Mouse (Mus musculus) lung, embryonic 16.5 days (tissue): ENCODE measurements around the gene 4930558K02Rik. TPM values are rescaled to one million over a fixed set of nuclear protein-coding genes. Genes with fewer than 3 reads are reported as not detected.

Experiments used
- ATAC-seq: fragments of 200-750 bp; cut with Nextera tagmentation; 2 replicates; pipeline ENCODE4 v1.8.0; 2017; ENCODE audit warnings: low read depth, mild to moderate bottlenecking, moderate library complexity
- H3K27ac ChIP-seq: fragments of 300-500 bp; sonication (generic); 2 replicates; pipeline ENCODE4 v1.5.1; 2014; ENCODE audit warnings: mild to moderate bottlenecking, control low read depth, low read length
- H3K27me3 ChIP-seq: fragments of 300-500 bp; sonication (generic); 2 replicates; pipeline ENCODE4 v1.6.1; 2014; ENCODE audit warnings: low read depth, low read length, mixed read lengths; ENCODE audit not compliant: control insufficient read depth, insufficient read depth
- H3K36me3 ChIP-seq: fragments of 300-500 bp; sonication (generic); 2 replicates; pipeline ENCODE4 v1.6.1; 2014; ENCODE audit warnings: low read length; ENCODE audit not compliant: control insufficient read depth, insufficient read depth
- H3K4me1 ChIP-seq: fragments of 300-500 bp; sonication (generic); replicated peaks from 2 replicates; pipeline ENCODE4 v1.6.1; 2014; ENCODE audit warnings: low read length, mixed read lengths; ENCODE audit not compliant: control insufficient read depth, insufficient read depth
- H3K4me2 ChIP-seq: fragments of 300-500 bp; sonication (generic); 2 replicates; pipeline ENCODE4 v1.6.1; 2014; ENCODE audit warnings: low read depth, low read length, control low read depth
- H3K4me3 ChIP-seq: fragments of 300-500 bp; sonication (generic); 2 replicates; pipeline ENCODE4 v1.5.1; 2014; ENCODE audit warnings: mild to moderate bottlenecking, low read length, control low read depth
- H3K9ac ChIP-seq: fragments of 300-500 bp; sonication (generic); 2 replicates; pipeline ENCODE4 v1.6.1; 2014; ENCODE audit warnings: low read length, control low read depth
- H3K9me3 ChIP-seq: fragments of 300-500 bp; sonication (generic); 2 replicates; pipeline ENCODE4 v1.6.1; 2016; ENCODE audit warnings: low read length; ENCODE audit not compliant: control insufficient read depth
- WGBS: fragments of 180-500 bp; shearing (Covaris S2); extraction: QIAGEN DNeasy Blood & Tissue Kit; methylation state at CpG from one replicate; pipeline ENCODE4 v1.1.7; 2014; 5-methylcytosine and 5-hydroxymethylcytosine counted together
- polyA plus RNA-seq: library from polyadenylated mRNA; unstranded; fragments of >200 nt; fragmentation: Nextera tagmentation; extraction: Ambion mirVana; gene quantifications from 2 replicates; pipeline ENCODE4 v1.2.1, GENCODE M21; 2015

The 4930558K02Rik gene
- polyA plus RNA-seq, 1 experiment from 2014 or later: not detected

DNA sequence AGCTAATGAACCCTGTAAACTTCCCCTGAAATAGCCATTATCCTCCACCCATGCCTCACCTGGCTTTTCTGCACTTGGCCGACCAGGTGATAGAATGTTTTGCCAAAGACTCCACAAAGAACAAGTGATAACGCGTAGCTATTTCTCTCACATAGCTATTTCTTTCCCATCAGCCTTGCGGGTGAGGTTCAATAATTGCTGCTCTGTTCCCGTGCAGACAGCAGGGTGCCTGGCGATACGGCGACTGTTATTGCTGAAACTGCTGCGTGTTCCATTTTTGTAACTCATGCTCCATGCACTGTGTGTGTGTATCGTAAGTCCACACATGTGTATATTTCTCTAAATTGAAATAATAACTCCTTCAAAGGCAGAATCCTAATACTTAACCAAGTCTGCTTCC lies 47.6 kb downstream of the 4930558K02Rik start:
- no peaks in the 10 kb centered on the region for H3K9me3 ChIP-seq
- ATAC-seq: no peak
- 89% methylated on average over 10 of the region's 10 CpGs for WGBS
- H3K27me3 ChIP-seq: no peaks in the 10 kb centered on the region
- no peak overlapping the region for H3K27ac ChIP-seq
- no peak overlapping the region for H3K4me3 ChIP-seq
- H3K9ac ChIP-seq: no peak overlapping the region
- H3K4me2 ChIP-seq: no peak overlapping the region
- H3K4me1 ChIP-seq: no peaks in the 10 kb centered on the region
- H3K36me3 ChIP-seq: no peaks in the 10 kb centered on the region

DNA sequence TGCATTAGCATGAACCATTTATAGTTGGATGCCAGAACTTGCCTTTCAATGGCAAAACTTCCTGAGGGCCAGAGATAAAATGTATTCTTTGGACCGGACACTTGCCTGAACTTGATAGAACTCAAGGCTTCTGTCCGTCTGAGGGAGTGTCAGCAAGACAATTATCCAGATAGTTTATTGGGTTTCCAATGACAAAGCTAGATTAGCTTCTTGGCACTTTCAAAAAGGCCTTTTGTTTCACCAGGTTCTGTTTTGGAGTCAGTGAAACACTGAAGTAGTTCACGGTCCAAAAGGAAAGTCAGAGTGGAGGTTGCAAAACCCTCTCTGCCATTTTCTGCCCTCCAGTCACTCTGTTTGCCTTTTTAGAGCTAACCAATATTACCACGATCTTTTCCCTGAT lies 48.1 kb downstream of the 4930558K02Rik start:
- no peak for ATAC-seq

DNA sequence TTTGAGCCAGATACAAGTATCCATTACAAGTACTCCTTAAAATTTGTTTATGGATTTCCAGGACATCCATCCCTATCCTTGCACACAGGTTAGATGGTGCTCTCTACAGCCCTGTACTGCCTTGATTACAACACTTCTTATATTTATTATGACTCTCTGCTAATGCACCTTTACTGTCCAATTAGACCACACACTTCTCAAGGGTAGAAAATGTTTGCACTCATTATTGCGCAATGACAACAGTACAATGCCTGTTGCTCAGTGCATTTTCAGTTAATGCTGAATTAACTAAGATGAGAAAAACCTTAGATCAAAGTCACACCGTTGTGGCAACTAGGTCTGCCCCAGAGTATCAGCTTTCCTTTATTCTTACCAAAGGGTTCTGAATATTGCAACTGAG lies 51.5 kb downstream of the 4930558K02Rik start:
- no peak for ATAC-seq
- H3K36me3 ChIP-seq: no peaks in the 10 kb centered on the region
- no peak overlapping the region for H3K9ac ChIP-seq
- no peak overlapping the region for H3K27ac ChIP-seq
- no peak overlapping the region for H3K4me2 ChIP-seq
- no peaks in the 10 kb centered on the region for H3K9me3 ChIP-seq
- no peaks in the 10 kb centered on the region for H3K27me3 ChIP-seq
- H3K4me1 ChIP-seq: no peaks in the 10 kb centered on the region
- WGBS: 82% methylated on average over 2 of the region's 2 CpGs
- H3K4me3 ChIP-seq: no peak overlapping the region

More for the DNA sequence above, 48.1 kb downstream of the 4930558K02Rik start:
- Histone ChIP-seq H3K27ac (no peak overlapping the region), H3K36me3 (no peaks in the 10 kb centered on the region), H3K9me3 (no peaks in the 10 kb centered on the region), H3K9ac (no peak overlapping the region), H3K27me3 (no peaks in the 10 kb centered on the region), H3K4me1 (no peaks in the 10 kb centered on the region), H3K4me3 (no peak overlapping the region), H3K4me2 (no peak overlapping the region)
- WGBS: 68% methylated on average over 4 of the region's 4 CpGs

DNA sequence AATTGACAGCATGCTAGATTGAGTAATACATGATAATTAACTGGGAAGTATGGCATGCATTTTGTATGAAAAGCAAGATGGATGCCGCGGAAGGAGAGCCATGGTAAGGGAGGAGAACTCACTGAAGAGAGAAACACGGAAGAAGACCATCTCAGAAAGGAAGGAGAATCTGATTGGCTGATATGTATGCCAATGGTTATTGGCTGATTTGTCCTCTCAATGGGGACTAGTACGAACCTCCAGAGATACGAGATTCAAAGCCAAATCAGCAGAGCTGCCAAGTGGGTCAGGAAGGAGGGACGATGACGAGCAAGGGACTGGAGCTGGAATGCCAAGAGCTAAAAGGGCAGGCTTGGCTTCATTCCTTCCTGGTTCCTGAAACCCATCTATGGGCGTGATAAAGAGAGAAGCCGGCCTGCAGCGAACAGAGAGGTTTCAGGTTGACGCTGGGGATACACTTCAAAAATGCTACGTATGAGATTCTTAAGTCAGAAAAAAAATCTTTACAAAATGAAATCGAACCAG lies 54.1 kb downstream of the 4930558K02Rik start:
- Histone ChIP-seq H3K4me3 (no peak overlapping the region), H3K27ac (no peak overlapping the region), H3K9me3 (no peaks in the 10 kb centered on the region), H3K9ac (no peak overlapping the region), H3K4me1 (no peaks in the 10 kb centered on the region), H3K4me2 (no peak overlapping the region), H3K36me3 (no peaks in the 10 kb centered on the region), H3K27me3 (no peaks in the 10 kb centered on the region)
- 59% methylated on average over 13 of the region's 13 CpGs for WGBS
- ATAC-seq: peak; percentile 31; the same call in 1 of the 2 replicates

DNA sequence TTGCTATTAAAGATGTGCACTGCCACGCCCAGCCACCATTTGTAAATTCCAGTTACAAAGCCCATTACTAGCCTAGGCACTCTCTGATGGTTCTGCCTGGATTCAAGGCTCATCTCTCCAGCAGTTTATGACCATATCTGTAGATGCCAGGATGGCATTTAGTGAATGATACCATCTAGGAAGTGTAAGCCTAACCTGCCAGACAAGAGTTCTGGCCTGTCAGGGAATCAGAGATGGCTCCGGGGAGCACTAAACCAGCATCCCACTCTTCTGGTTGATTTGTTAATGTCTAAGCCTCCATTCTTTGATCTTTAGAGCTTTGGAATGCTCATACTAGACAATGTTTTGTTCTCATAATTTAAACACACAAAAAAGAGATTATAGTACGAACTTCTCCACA lies 55.1 kb downstream of the 4930558K02Rik start:
- 63% methylated on average over 3 of the region's 3 CpGs for WGBS
- Histone ChIP-seq H3K9ac (no peak overlapping the region), H3K4me3 (no peak overlapping the region), H3K4me1 (no peaks in the 10 kb centered on the region), H3K36me3 (no peaks in the 10 kb centered on the region), H3K4me2 (no peak overlapping the region), H3K9me3 (no peaks in the 10 kb centered on the region), H3K27ac (no peak overlapping the region), H3K27me3 (no peaks in the 10 kb centered on the region)
- ATAC-seq: no peak

DNA sequence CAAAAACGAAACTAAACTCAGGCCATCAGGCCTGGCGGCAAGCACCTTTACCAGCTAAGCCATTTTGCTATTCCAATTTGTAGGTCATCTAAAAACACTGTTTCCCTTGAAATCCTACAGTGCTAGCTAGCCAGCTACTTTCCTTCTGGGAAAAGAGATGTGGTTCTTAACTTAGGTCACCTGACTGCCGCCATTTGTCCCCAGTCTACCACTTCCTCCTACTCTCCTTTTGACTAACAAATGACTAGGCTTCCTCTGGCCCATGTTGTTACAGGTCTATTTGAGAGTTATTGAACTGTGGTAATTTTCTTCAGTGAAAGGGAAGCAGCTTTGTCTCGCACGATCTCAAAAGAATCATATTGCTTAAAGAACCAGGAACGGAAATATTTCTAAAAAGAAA lies 57.5 kb downstream of the 4930558K02Rik start:
- no peaks in the 10 kb centered on the region for H3K36me3 ChIP-seq
- 88% methylated on average over 6 of the region's 6 CpGs for WGBS

DNA sequence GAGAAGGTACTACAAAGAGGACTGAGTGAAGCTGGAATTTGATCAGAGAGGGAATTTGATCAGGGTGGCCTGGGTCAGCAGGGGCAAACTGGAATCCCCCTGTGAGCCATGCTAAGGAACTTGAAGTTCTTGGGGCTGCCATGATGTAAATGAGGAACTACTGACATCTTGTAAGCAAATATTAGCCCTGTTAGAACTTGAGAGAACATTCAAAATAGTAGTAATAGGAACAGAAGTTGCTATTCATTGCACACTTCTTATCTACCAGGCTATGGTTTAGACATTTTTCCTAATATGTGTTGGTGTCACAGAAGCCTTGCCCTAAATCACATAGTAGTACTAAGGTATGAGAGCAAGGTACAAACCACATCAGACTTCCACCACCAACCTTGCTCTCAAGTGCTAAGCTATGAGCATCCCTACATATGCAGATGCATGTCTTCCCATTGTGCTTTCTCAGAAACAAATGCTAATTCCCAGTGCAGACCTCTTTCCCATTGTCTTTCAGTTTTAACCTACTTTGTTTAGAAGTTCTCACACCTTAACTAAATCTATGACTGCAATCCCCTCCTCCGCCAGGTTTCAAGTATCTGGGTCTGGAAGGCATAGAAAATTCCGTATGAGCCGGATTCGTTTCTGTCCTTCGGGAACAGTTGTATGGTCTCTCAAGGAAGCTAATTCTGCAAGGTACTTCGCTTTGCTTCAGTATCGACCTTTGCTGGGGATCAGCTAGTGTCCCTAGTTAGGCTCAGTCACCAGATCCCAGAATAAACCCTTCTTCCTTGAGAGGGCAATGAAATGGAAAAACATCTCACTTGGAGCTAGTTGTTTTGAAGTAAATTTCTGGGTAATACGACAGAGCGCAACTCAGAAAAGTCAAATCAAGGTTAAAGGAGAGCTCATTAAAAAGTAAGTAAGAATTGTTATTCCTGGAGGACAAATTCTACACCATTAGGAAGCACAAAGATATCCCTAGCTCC lies 58.7 kb downstream of the 4930558K02Rik start:
- ATAC-seq: no peak
- H3K9me3 ChIP-seq: no peaks in the 10 kb centered on the region
- no peak overlapping the region for H3K9ac ChIP-seq
- no peak overlapping the region for H3K27ac ChIP-seq
- no peaks in the 10 kb centered on the region for H3K36me3 ChIP-seq
- H3K27me3 ChIP-seq: no peaks in the 10 kb centered on the region
- no peak overlapping the region for H3K4me2 ChIP-seq
- no peak overlapping the region for H3K4me3 ChIP-seq
- H3K4me1 ChIP-seq: no peaks in the 10 kb centered on the region
- 86% methylated on average over 9 of the region's 9 CpGs for WGBS

More for the DNA sequence above, 57.5 kb downstream of the 4930558K02Rik start:
- H3K9ac ChIP-seq: no peak overlapping the region
- ATAC-seq: no peak
- H3K27ac ChIP-seq: no peak overlapping the region
- H3K27me3 ChIP-seq: no peaks in the 10 kb centered on the region
- H3K4me1 ChIP-seq: no peaks in the 10 kb centered on the region
- H3K9me3 ChIP-seq: no peaks in the 10 kb centered on the region
- H3K4me2 ChIP-seq: no peak overlapping the region
- no peak overlapping the region for H3K4me3 ChIP-seq

DNA sequence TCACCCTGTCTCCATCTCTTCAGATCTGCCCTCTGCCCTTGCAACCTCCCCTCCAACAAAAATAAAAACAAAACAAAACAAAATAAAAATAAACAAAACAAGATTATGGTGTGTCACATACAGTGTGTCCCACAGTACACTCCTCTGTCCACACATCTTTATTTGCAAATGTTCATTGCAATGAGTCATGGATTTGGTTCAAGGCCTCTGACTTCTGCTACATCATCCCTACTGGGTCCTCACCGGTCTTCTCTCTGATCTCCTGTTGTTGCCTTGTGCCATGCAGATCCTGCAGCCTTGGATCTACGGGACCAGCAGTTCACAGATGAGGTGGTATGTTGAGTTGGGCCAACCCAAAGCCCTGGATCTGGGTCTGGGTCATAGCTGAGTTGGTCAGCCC lies 59.8 kb downstream of the 4930558K02Rik start:
- Histone ChIP-seq H3K27me3 (no peaks in the 10 kb centered on the region), H3K9ac (no peak overlapping the region), H3K9me3 (no peaks in the 10 kb centered on the region), H3K27ac (no peak overlapping the region), H3K4me3 (no peak overlapping the region), H3K36me3 (no peaks in the 10 kb centered on the region), H3K4me1 (no peaks in the 10 kb centered on the region), H3K4me2 (no peak overlapping the region)
- ATAC-seq: no peak
- 88% methylated on average over 2 of the region's 2 CpGs for WGBS

DNA sequence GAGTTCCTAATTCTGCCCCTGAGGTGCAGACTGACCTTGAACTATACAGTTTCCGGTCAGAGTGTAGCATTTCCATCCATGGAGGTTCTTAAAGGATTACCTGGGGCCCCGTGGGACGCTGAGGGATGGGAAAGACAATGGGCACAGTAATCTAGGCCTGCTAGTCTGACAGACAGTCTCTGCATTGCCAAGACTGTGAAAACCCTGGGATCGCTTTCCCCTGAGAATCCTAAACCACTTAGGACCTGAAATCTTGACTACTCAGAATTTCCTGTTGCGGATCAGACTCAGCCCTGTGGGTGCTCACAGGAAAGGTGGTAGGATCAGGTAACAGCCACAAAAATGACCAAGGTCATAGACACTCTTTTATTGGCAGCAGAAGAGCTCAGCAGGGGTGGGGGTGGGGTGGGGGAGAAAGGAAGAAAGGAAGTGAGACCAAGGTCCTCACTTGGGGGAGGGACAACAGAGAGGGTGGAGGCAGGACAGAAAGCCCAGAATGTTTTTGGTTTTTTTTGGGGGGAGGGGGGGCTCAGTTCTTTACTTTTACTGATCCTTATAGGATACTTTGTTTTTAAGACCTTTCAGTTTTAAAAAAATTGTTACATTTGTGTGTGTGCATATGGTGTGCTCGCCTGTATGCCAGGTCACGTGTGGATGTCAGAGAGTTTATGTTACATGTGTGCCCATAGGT lies 60.6 kb downstream of the 4930558K02Rik start:
- Histone ChIP-seq H3K4me2 (no peak overlapping the region), H3K4me3 (no peak overlapping the region), H3K4me1 (no peaks in the 10 kb centered on the region), H3K9ac (no peak overlapping the region), H3K27ac (no peak overlapping the region), H3K27me3 (no peaks in the 10 kb centered on the region), H3K36me3 (no peaks in the 10 kb centered on the region), H3K9me3 (no peaks in the 10 kb centered on the region)
- 53% methylated on average over 7 of the region's 7 CpGs for WGBS
- no peak for ATAC-seq
